Mouse (Mus musculus) MEL (cell line): Measurements from ENCODE around the gene Axl. TPM values are rescaled to one million over a fixed set of nuclear protein-coding genes. Genes with fewer than 3 reads are reported as not detected.

Experiments
- DNase-seq: peaks from one replicate; pipeline ENCODE4 v3.0.0; 2011; ENCODE audit warnings: low read depth, low spot score
- H3K27ac ChIP-seq: 2 replicates; pipeline ENCODE4 v1.5.1; 2012; ENCODE audit warnings: low read depth, mild to moderate bottlenecking, control low read depth, low read length, moderate library complexity; ENCODE audit not compliant: control insufficient read depth
- H3K27me3 ChIP-seq, 2 experiments: fragments of 150-350 bp in 1 of 2; sonication (generic) in 1 of 2; 2 replicates each; pipeline ENCODE4 v1.6.1; 2012; ENCODE audit warnings: low read length in 2 of 2, mild to moderate bottlenecking in 2 of 2, improper control_type of control experiment in 1 of 2, moderate library complexity in 1 of 2; ENCODE audit not compliant: insufficient read depth in 2 of 2, control insufficient read depth in 1 of 2
- H3K36me3 ChIP-seq, 2 experiments: 2 replicates each; pipeline ENCODE4 v1.6.1; 2012 to 2014; ENCODE audit warnings: low read length in 2 of 2, improper control_type of control experiment in 1 of 2, inconsistent platforms in 1 of 2, mild to moderate bottlenecking in 1 of 2; ENCODE audit not compliant: insufficient read depth in 2 of 2, control insufficient read depth in 1 of 2
- H3K4me1 ChIP-seq, 2 experiments: fragments of 150-350 bp in 1 of 2; sonication (generic) in 1 of 2; 2 replicates each; pipeline ENCODE4 v1.6.1; 2012; ENCODE audit warnings: low read length in 2 of 2, improper control_type of control experiment in 1 of 2, mild to moderate bottlenecking in 1 of 2; ENCODE audit not compliant: insufficient read depth in 2 of 2, control insufficient read depth in 1 of 2
- H3K4me3 ChIP-seq, 2 experiments: fragments of 150-350 bp in 1 of 2; sonication (generic) in 1 of 2; 2 replicates each; pipeline ENCODE4 v1.5.1; 2012; ENCODE audit warnings: low read depth in 2 of 2, low read length in 2 of 2, mild to moderate bottlenecking in 2 of 2, moderate library complexity in 2 of 2, control low read depth in 1 of 2, improper control_type of control experiment in 1 of 2; ENCODE audit not compliant: control insufficient read depth in 1 of 2, insufficient read depth in 1 of 2
- H3K79me2 ChIP-seq: 2 replicates; pipeline ENCODE4 v1.6.1; 2012; ENCODE audit warnings: mild to moderate bottlenecking, low read length, moderate library complexity; ENCODE audit not compliant: control insufficient read depth, poor library complexity, insufficient read depth
- H3K9ac ChIP-seq: 2 replicates; pipeline ENCODE4 v1.6.1; 2012; ENCODE audit warnings: low read depth, mild to moderate bottlenecking, control low read depth, low read length, moderate library complexity; ENCODE audit not compliant: control insufficient read depth, poor library complexity, severe bottlenecking
- H3K9me3 ChIP-seq: fragments of 150-350 bp; sonication (generic); replicated peaks from 2 replicates; pipeline ENCODE4 v1.6.1; 2012; ENCODE audit warnings: mild to moderate bottlenecking, low read length, improper control_type of control experiment, moderate library complexity; ENCODE audit not compliant: insufficient read depth
- BHLHE40 ChIP-seq: IDR thresholded peaks from 2 replicates; pipeline ENCODE4 v1.6.1; 2012; ENCODE audit warnings: low read depth, mild to moderate bottlenecking, inconsistent platforms, low read length, improper control_type of control experiment, borderline replicate concordance
- CTCF ChIP-seq, 3 experiments: IDR thresholded peaks in 2 of 3; conservative IDR thresholded peaks in 1 of 3; 2 replicates each; pipeline ENCODE4 v1.5.1; 2011 to 2012; ENCODE audit warnings: low read length in 3 of 3, low read depth in 2 of 3, mild to moderate bottlenecking in 2 of 3, improper control_type of control experiment in 1 of 3, inconsistent platforms in 1 of 3, mixed read lengths in 1 of 3, moderate library complexity in 1 of 3; ENCODE audit not compliant: control insufficient read depth in 1 of 3, insufficient read depth in 1 of 3, poor library complexity in 1 of 3, severe bottlenecking in 1 of 3
- E2F4 ChIP-seq: IDR thresholded peaks from 2 replicates; pipeline ENCODE4 v1.6.1; 2011; ENCODE audit warnings: low read depth, low read length, improper control_type of control experiment, borderline replicate concordance
- EP300 ChIP-seq, 2 experiments: IDR thresholded peaks; 2 replicates each; pipeline ENCODE4 v1.6.1; 2011; ENCODE audit warnings: improper control_type of control experiment in 2 of 2, low read length in 2 of 2, low read depth in 1 of 2, mild to moderate bottlenecking in 1 of 2
- GATA1 ChIP-seq: IDR thresholded peaks from 2 replicates; pipeline ENCODE4 v1.6.1; 2011; ENCODE audit warnings: low read depth, low read length, improper control_type of control experiment
- HCFC1 ChIP-seq: IDR thresholded peaks from 2 replicates; pipeline ENCODE4 v1.6.1; 2012; ENCODE audit warnings: low read depth, mild to moderate bottlenecking, inconsistent platforms, low read length, improper control_type of control experiment, moderate library complexity
- JUND ChIP-seq: IDR thresholded peaks from 2 replicates; pipeline ENCODE4 v1.6.1; 2011; ENCODE audit warnings: low read depth, mild to moderate bottlenecking, improper control_type of control experiment, low read length
- MAX ChIP-seq: IDR thresholded peaks from 2 replicates; pipeline ENCODE4 v1.6.1; 2011; ENCODE audit warnings: low read length, improper control_type of control experiment
- MAZ ChIP-seq: IDR thresholded peaks from 2 replicates; pipeline ENCODE4 v1.6.1; 2012; ENCODE audit warnings: low read depth, mild to moderate bottlenecking, inconsistent platforms, low read length, improper control_type of control experiment
- MXI1 ChIP-seq: IDR thresholded peaks from 2 replicates; pipeline ENCODE4 v1.6.1; 2011; ENCODE audit warnings: mild to moderate bottlenecking, low read depth, low read length, improper control_type of control experiment
- MYC ChIP-seq: IDR thresholded peaks from 2 replicates; pipeline ENCODE4 v1.6.1; 2011; ENCODE audit warnings: low read depth, mild to moderate bottlenecking, low read length, improper control_type of control experiment, moderate library complexity
- NELFE ChIP-seq: IDR thresholded peaks from 2 replicates; pipeline ENCODE4 v1.6.1; 2011; ENCODE audit warnings: low read depth, low read length, improper control_type of control experiment
- POLR2A ChIP-seq, 2 experiments: IDR thresholded peaks; 2 replicates each; pipeline ENCODE4 v1.6.1; 2011 to 2012; ENCODE audit warnings: low read length in 2 of 2, mild to moderate bottlenecking in 2 of 2, control low read depth in 1 of 2, improper control_type of control experiment in 1 of 2, low read depth in 1 of 2, moderate library complexity in 1 of 2; ENCODE audit not compliant: control insufficient read depth in 1 of 2, insufficient read depth in 1 of 2, poor library complexity in 1 of 2
- POLR2AphosphoS2 ChIP-seq: IDR thresholded peaks from 2 replicates; pipeline ENCODE4 v1.6.1; 2011; ENCODE audit warnings: low read length, improper control_type of control experiment
- POLR2AphosphoS5 ChIP-seq: IDR thresholded peaks from 2 replicates; pipeline ENCODE4 v1.6.1; 2012; ENCODE audit warnings: low read depth, borderline replicate concordance, mild to moderate bottlenecking, inconsistent platforms, low read length, moderate library complexity, mixed read lengths
- RAD21 ChIP-seq: IDR thresholded peaks from 2 replicates; pipeline ENCODE4 v1.6.1; 2011; ENCODE audit warnings: mild to moderate bottlenecking, low read depth, low read length, improper control_type of control experiment
- RCOR1 ChIP-seq: IDR thresholded peaks from 2 replicates; pipeline ENCODE4 v1.6.1; 2012; ENCODE audit warnings: low read depth, mild to moderate bottlenecking, inconsistent platforms, low read length, improper control_type of control experiment
- SIN3A ChIP-seq: IDR thresholded peaks from 2 replicates; pipeline ENCODE4 v1.6.1; 2012; ENCODE audit warnings: low read length, improper control_type of control experiment, inconsistent platforms
- SMC3 ChIP-seq: IDR thresholded peaks from 2 replicates; pipeline ENCODE4 v1.6.1; 2011; ENCODE audit warnings: low read depth, low read length, improper control_type of control experiment
- TBP ChIP-seq: IDR thresholded peaks from 2 replicates; pipeline ENCODE4 v1.8.0; 2011; ENCODE audit warnings: low read depth, low read length, improper control_type of control experiment
- TCF12 ChIP-seq: IDR thresholded peaks from 2 replicates; pipeline ENCODE4 v1.6.1; 2014; ENCODE audit warnings: low read depth, mild to moderate bottlenecking, inconsistent platforms, low read length, improper control_type of control experiment, moderate library complexity
- USF2 ChIP-seq, 2 experiments: IDR thresholded peaks; 2 replicates each; pipeline ENCODE4 v1.6.1; 2011 to 2012; ENCODE audit warnings: improper control_type of control experiment in 2 of 2, low read length in 2 of 2, borderline replicate concordance in 1 of 2, inconsistent platforms in 1 of 2, low read depth in 1 of 2, mild to moderate bottlenecking in 1 of 2; ENCODE audit not compliant: insufficient read depth in 1 of 2
- ZNF384 ChIP-seq: IDR thresholded peaks from 2 replicates; pipeline ENCODE4 v1.6.1; 2012; ENCODE audit warnings: low read depth, mild to moderate bottlenecking, inconsistent platforms, low read length, improper control_type of control experiment
- polyA plus RNA-seq, 2 experiments: library from polyadenylated mRNA; stranded (reverse) in 1 of 2; unstranded in 1 of 2; fragments of >175 nt in 1 of 2; fragments of >200 nt in 1 of 2; gene quantifications; 2 replicates each; pipeline versions ENCODE4 v1.2.1 to v1.2.4; 2012; ENCODE audit warnings: low replicate concordance in 2 of 2, low read depth in 1 of 2; ENCODE audit not compliant: insufficient read length in 2 of 2, insufficient read depth in 1 of 2, missing spikeins in 1 of 2
- total RNA-seq: library from RNA; depleted of rRNA; stranded (reverse); fragments of 300-350 nt; gene quantifications from 2 replicates; pipeline ENCODE4 v1.2.3, GENCODE M21; 2012

The Axl gene
- total and polyA plus RNA-seq, 3 experiments, result 0.19 TPM; not detected in 2

DNA sequence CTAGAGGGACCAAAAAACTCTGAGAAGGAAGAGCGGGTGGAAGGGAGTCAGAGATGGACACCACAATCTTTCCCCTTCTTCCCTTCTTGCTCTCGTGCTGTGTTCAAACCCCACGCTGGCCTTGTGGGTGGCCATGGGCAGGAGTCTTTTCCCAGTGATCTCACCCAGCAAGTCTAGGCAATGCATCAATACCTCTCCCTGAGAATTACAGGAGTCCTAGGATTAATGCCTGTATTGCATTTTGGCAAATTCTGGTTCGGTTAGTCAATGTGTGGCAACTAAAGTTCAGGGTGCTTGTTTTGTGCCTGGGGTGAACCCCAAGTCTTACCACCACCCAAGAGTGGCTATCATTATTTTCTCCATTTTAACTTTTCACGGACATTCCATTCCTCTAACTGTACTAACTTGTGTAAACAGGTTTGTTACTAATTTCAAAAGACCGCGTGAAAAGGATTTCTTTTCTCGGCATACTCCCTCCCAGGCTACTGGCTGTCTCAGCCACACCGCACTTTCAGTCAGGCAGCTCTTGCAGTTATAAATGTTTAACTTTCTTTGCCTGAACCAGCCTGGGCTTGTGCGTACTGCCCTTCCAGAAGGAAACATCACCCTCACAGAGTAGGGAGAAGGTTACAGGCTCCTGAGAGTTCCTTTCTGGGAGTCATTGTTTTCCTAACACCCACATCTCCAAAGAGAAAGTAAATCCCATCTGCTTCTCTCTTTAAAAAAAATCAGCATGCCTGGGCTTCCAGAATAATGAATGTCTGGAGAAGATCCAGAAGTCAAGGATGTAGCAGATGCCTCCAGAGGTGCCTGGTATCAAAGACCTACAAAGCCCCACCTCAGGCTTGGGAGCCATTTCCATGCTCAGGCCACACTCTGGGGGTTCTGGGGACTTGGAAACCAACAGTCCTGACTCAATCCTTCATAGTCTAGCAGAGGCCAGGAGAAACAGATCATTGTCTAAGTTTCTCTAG is 43.3 kb upstream of the Axl start:
- Histone ChIP-seq H3K27ac (no peak overlapping the region), H3K9ac (no peak overlapping the region), H3K9me3 (no peaks in the 10 kb centered on the region), H3K79me2 (no peaks in the 10 kb centered on the region)
- TF ChIP-seq HCFC1 (no peak), CTCF (IDR thresholded peaks at IDR 0.05 in 2 of 3, conservative IDR thresholded peaks at IDR 0.05 in 1 of 3; ENCODE audit: control insufficient read depth in 1 of 3, insufficient read depth in 1 of 3, low read depth in 2 of 3, low read length in 3 of 3, poor library complexity in 1 of 3, severe bottlenecking in 1 of 3) (no peak), TBP (no peak), RCOR1 (no peak), GATA1 (no peak), E2F4 (no peak), USF2 (IDR thresholded peaks at IDR 0.05; ENCODE audit: borderline replicate concordance in 1 of 2, insufficient read depth in 1 of 2, low read depth in 1 of 2, low read length in 2 of 2) (no peak), SIN3A (no peak), ZNF384 (no peak), SMC3 (no peak), EP300 (IDR thresholded peaks at IDR 0.05; ENCODE audit: low read depth in 1 of 2, low read length in 2 of 2) (no peak), JUND (no peak), MXI1 (no peak), POLR2AphosphoS5 (no peak), POLR2AphosphoS2 (no peak), MAZ (no peak), MAX (no peak)
- TF ChIP-seq, all 39 proteins: peak for 0
- Histone ChIP-seq H3K4me3 (no peak overlapping the region), H3K27me3 (no peaks in the 10 kb centered on the region), H3K36me3 (no peaks in the 10 kb centered on the region), H3K4me1 (no peaks in the 10 kb centered on the region)
- no peak for DNase-seq

DNA sequence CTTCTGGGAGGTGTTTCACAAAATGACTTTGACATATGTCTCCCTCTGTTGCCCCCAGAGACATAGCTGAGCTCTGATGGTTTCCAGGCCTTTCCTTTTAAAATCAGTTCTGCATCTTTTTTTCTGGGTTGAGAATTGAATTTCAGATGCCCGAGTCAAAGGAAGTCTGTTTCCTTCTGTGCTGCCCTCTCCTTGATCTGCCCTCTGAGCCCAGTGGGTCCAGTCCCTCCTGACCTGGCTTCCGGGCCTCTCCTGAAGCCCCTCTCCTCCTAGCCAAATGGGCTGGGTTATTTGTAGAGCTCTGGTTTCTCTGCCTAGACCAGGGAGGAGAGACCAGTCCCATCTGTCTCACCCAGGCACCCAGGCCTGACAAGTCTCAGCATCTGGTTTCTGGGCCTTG is 41.7 kb upstream of the Axl start:
- H3K79me2 ChIP-seq, result no peaks in the 10 kb centered on the region
- no peak overlapping the region for H3K27ac ChIP-seq
- H3K9ac ChIP-seq, result no peak overlapping the region
- no peaks in the 10 kb centered on the region for H3K27me3 ChIP-seq
- no peaks in the 10 kb centered on the region for H3K9me3 ChIP-seq
- H3K4me1 ChIP-seq, result no peaks in the 10 kb centered on the region
- no peak for DNase-seq
- TF ChIP-seq HCFC1 (no peak), SIN3A (no peak), MAZ (no peak), SMC3 (no peak), GATA1 (no peak), BHLHE40 (no peak), CTCF (IDR thresholded peaks at IDR 0.05 in 2 of 3, conservative IDR thresholded peaks at IDR 0.05 in 1 of 3; ENCODE audit: control insufficient read depth in 1 of 3, insufficient read depth in 1 of 3, low read depth in 2 of 3, low read length in 3 of 3, poor library complexity in 1 of 3, severe bottlenecking in 1 of 3) (no peak), NELFE (no peak), POLR2A (IDR thresholded peaks at IDR 0.05; ENCODE audit: control insufficient read depth in 1 of 2, insufficient read depth in 1 of 2, low read depth in 1 of 2, low read length in 2 of 2, poor library complexity in 1 of 2) (no peak), E2F4 (no peak), TCF12 (no peak), POLR2AphosphoS5 (no peak), TBP (no peak), MYC (no peak), EP300 (IDR thresholded peaks at IDR 0.05; ENCODE audit: low read depth in 1 of 2, low read length in 2 of 2) (no peak), RAD21 (no peak)
- no peaks in the 10 kb centered on the region for H3K36me3 ChIP-seq
- H3K4me3 ChIP-seq, result no peak overlapping the region
